Comparison of ENCODE assay signal across 11 mouse cellular contexts in genomic region chr3:6865462-6866147, GRCm38 (mm10).
DNase-seq lines count a peak whose midpoint lies in the region; ATAC-seq and TF ChIP-seq lines count a peak whose summit lies in the region.
"Had no signal": no experiment of that assay in that cellular context is flagged by ENCODE, and none has a peak within 500 bp of the region (broad histone marks: within the 10 kb centered on the region; RNA-seq: fewer than 3 reads in every experiment).

No protein-coding gene starts in this region.

- peak; percentile 98 for ATAC-seq in forebrain, postnatal 0 days
- ATAC-seq in inflammation-experienced regulatory T-cells, adult 6 months: no peak

- no peaks in the 10 kb centered on the region for H3K36me3 ChIP-seq in forebrain, postnatal 0 days (ENCODE audit: insufficient read depth)
- H3K36me3 ChIP-seq: heart, embryonic 13.5 days; lung, embryonic 15.5 days; stomach, embryonic 15.5 days had no signal

- intact Hi-C loops in left cerebral cortex, postnatal 10 days (cut with DNase I): no loop called here
- intact Hi-C loops in heart, postnatal 14 days (cut with DNase I): no loop called here

- H3K9ac ChIP-seq in forebrain, postnatal 0 days: no peak overlapping the region
- H3K9ac ChIP-seq: heart, embryonic 13.5 days; lung, embryonic 15.5 days; stomach, embryonic 15.5 days had no signal

- no peak for TF ChIP-seq CTCF in forebrain, postnatal 0 days (IDR thresholded peaks at IDR 0.05; ENCODE audit: low read depth)

- WGBS in forebrain, postnatal 0 days: 48% methylated on average over 3 of the region's 3 CpGs

- peak; percentile 3 for DNase-seq in urinary bladder, postnatal 14 days (ENCODE audit: low spot score)
- DNase-seq in urinary bladder, postnatal 10 days (ENCODE audit: low spot score): no peak
- peak; percentile 80 for DNase-seq in forebrain, postnatal 0 days
- DNase-seq in left cerebral cortex, postnatal 10 days (ENCODE audit: extremely low spot score in 1 of 2, low spot score in 2 of 2): peak; percentile 56 to 66
- no peak for DNase-seq in heart, postnatal 14 days
- DNase-seq in thymus, postnatal 36 days: no peak
- DNase-seq in gastrocnemius, adult 18-20 months (ENCODE audit: low spot score): no peak

- H3K4me3 ChIP-seq in forebrain, postnatal 0 days (ENCODE audit: low read depth, low read length): no peak overlapping the region
- H3K4me3 ChIP-seq: heart, embryonic 13.5 days; lung, embryonic 15.5 days; stomach, embryonic 15.5 days had no signal

- no peak overlapping the region for H3K27ac ChIP-seq in forebrain, postnatal 0 days (ENCODE audit: low read depth, low read length)
- H3K27ac ChIP-seq: heart, embryonic 13.5 days; lung, embryonic 15.5 days; stomach, embryonic 15.5 days had no signal

- H3K27me3 ChIP-seq in forebrain, postnatal 0 days (ENCODE audit: insufficient read depth, low read length): no peaks in the 10 kb centered on the region
- H3K27me3 ChIP-seq: heart, embryonic 13.5 days; lung, embryonic 15.5 days; stomach, embryonic 15.5 days had no signal

- H3K4me2 ChIP-seq in forebrain, postnatal 0 days (ENCODE audit: low read depth): no peak overlapping the region
- H3K4me2 ChIP-seq: heart, embryonic 13.5 days; lung, embryonic 15.5 days; stomach, embryonic 15.5 days had no signal

- no peaks in the 10 kb centered on the region for H3K4me1 ChIP-seq in forebrain, postnatal 0 days (ENCODE audit: insufficient read depth)
- H3K4me1 ChIP-seq: heart, embryonic 13.5 days; lung, embryonic 15.5 days; stomach, embryonic 15.5 days had no signal

- no peaks in the 10 kb centered on the region for H3K9me3 ChIP-seq in forebrain, postnatal 0 days (ENCODE audit: low read length)
- H3K9me3 ChIP-seq: lung, embryonic 15.5 days; stomach, embryonic 15.5 days had no signal

Comparison
In these comparisons a context has a peak if more than half of its experiments do, and no peak if none do; other contexts are left out.
1. DNase-seq: peak in urinary bladder, postnatal 14 days (single experiment), forebrain, postnatal 0 days (single experiment) and left cerebral cortex, postnatal 10 days (2 of 2); none in urinary bladder, postnatal 10 days (single experiment), heart, postnatal 14 days (0 of 2), thymus, postnatal 36 days (0 of 2) and gastrocnemius, adult 18-20 months (single experiment).